Mouse (Mus musculus): ENCODE measurements around the gene Mrpl37. TPM values are rescaled to one million over a fixed set of nuclear protein-coding genes. Genes with fewer than 3 reads are reported as not detected.

The Mrpl37 gene
- polyA plus RNA-seq, 1 experiment = 99.5 TPM

- DNase-seq = no peak
- no peaks in the 10 kb centered on the region for H3K27me3 ChIP-seq (ENCODE audit: control insufficient read depth, insufficient read depth, low read length)
- H3K27ac ChIP-seq (ENCODE audit: insufficient read depth, low read length) = no peak overlapping the region
- no peak overlapping the region for H3K4me3 ChIP-seq (replicated peaks; ENCODE audit: insufficient read depth, low read depth, low read length)
- peaks cover 76% of the 10 kb centered on the region for H3K4me1 ChIP-seq (ENCODE audit: control insufficient read depth, insufficient read depth, low read length)
- TF ChIP-seq CTCF (IDR thresholded peaks at IDR 0.05; ENCODE audit: borderline replicate concordance, insufficient read depth, low read depth, low read length) (no peak), POLR2A (IDR thresholded peaks at IDR 0.05; ENCODE audit: borderline replicate concordance, insufficient read depth, low read length) (no peak)
- WGBS = 84% methylated on average over 8 of the region's 8 CpGs
These were observed 59.3 kb downstream of the Mrpl37 start for GRCm38 (mm10) chr4:107007359-107007758.

- Histone ChIP-seq H3K4me1 (ENCODE audit: control insufficient read depth, insufficient read depth, low read length) (peaks cover 75% of the 10 kb centered on the region), H3K27ac (ENCODE audit: insufficient read depth, low read length) (no peak overlapping the region), H3K4me3 (replicated peaks; ENCODE audit: insufficient read depth, low read depth, low read length) (no peak overlapping the region), H3K27me3 (ENCODE audit: control insufficient read depth, insufficient read depth, low read length) (no peaks in the 10 kb centered on the region)
- TF ChIP-seq CTCF (IDR thresholded peaks at IDR 0.05; ENCODE audit: borderline replicate concordance, insufficient read depth, low read depth, low read length) = no peak
- no peak for TF ChIP-seq POLR2A (IDR thresholded peaks at IDR 0.05; ENCODE audit: borderline replicate concordance, insufficient read depth, low read length)
- no peak for DNase-seq
- WGBS = 83% methylated on average over 6 of the region's 6 CpGs
These were observed 59.9 kb downstream of the Mrpl37 start for GRCm38 (mm10) chr4:107006807-107007206.

GRCm38 (mm10) chr4:107006229-107006628 lies 60.4 kb downstream of the Mrpl37 start:
- H3K27ac ChIP-seq (ENCODE audit: insufficient read depth, low read length) = no peak overlapping the region
- H3K4me1 ChIP-seq (ENCODE audit: control insufficient read depth, insufficient read depth, low read length) = peaks cover 77% of the 10 kb centered on the region
- H3K27me3 ChIP-seq (ENCODE audit: control insufficient read depth, insufficient read depth, low read length) = no peaks in the 10 kb centered on the region
- H3K4me3 ChIP-seq (replicated peaks; ENCODE audit: insufficient read depth, low read depth, low read length) = no peak overlapping the region
- peak; percentile 62 for DNase-seq
- TF ChIP-seq POLR2A (IDR thresholded peaks at IDR 0.05; ENCODE audit: borderline replicate concordance, insufficient read depth, low read length) = no peak
- no peak for TF ChIP-seq CTCF (IDR thresholded peaks at IDR 0.05; ENCODE audit: borderline replicate concordance, insufficient read depth, low read depth, low read length)
- 30% methylated on average over 4 of the region's 4 CpGs for WGBS

Other genes with a start within 250 kb of the Mrpl37 start
- 126 and 134 TPM in 2 replicates for gene Ssbp3, start 156.2 kb downstream of the Mrpl37 start, polyA plus RNA-seq (2012; rRNA removed)
- gene Cyb5rl, start 120 bp upstream of the Mrpl37 start, polyA plus RNA-seq (2012; rRNA removed) = 5.5 and 5.7 TPM in 2 replicates
- not detected in 2 replicates for gene Cdcp2, start 30.0 kb upstream of the Mrpl37 start, polyA plus RNA-seq (2012; rRNA removed)
- gene Tmem59, start 111.5 kb upstream of the Mrpl37 start, polyA plus RNA-seq (2012; rRNA removed) = 258 and 285 TPM in 2 replicates
- 9.9 and 10.0 TPM in 2 replicates for gene Tceanc2, start 112.2 kb upstream of the Mrpl37 start, polyA plus RNA-seq (2012; rRNA removed)
- not detected in 2 replicates for gene Ldlrad1, start 142.3 kb upstream of the Mrpl37 start, polyA plus RNA-seq (2012; rRNA removed)
- gene Lrrc42, start 186.7 kb upstream of the Mrpl37 start, polyA plus RNA-seq (2012; rRNA removed) = 23.4 and 24.1 TPM in 2 replicates
- gene Hspb11, start 186.7 kb upstream of the Mrpl37 start, polyA plus RNA-seq (2012; rRNA removed) = 22.5 and 23.5 TPM in 2 replicates
- gene Dio1, start 240.3 kb upstream of the Mrpl37 start, polyA plus RNA-seq (2012; rRNA removed) = 0.21 and 0.27 TPM in 2 replicates
- gene Yipf1, start 247.5 kb upstream of the Mrpl37 start, polyA plus RNA-seq (2012; rRNA removed) = 47.1 and 50.9 TPM in 2 replicates

All from cerebellum, adult 2 months (tissue).